Mouse (Mus musculus): ENCODE data around the gene Tex10. TPM values are rescaled to one million over a fixed set of nuclear protein-coding genes. Genes with fewer than 3 reads are reported as not detected.

Gene Tex10
- polyA plus RNA-seq, 1 experiment = 11.3 TPM

- H3K36me3 ChIP-seq (ENCODE audit: control insufficient read depth, insufficient read depth) = no peaks in the 10 kb centered on the region
- no peaks in the 10 kb centered on the region for H3K27me3 ChIP-seq (ENCODE audit: control insufficient read depth, insufficient read depth, insufficient read length)
- TF ChIP-seq USF1 (IDR thresholded peaks at IDR 0.05; ENCODE audit: low read depth) (no peak), TCF3 (IDR thresholded peaks at IDR 0.05; ENCODE audit: insufficient read length, low read depth) (no peak), MYOD1 (IDR thresholded peaks at IDR 0.05; ENCODE audit: control insufficient read depth in 1 of 3, insufficient read length in 2 of 3, low read depth in 2 of 3) (no peak), MYOG (IDR thresholded peaks at IDR 0.05; ENCODE audit: control insufficient read depth in 1 of 3, insufficient read depth in 1 of 3, insufficient read length in 2 of 3, low read depth in 2 of 3) (no peak), MAX (IDR thresholded peaks at IDR 0.05; ENCODE audit: low read depth) (no peak)
- no peak overlapping the region for H3K4me2 ChIP-seq (ENCODE audit: low read depth)
- no peaks in the 10 kb centered on the region for H3K79me2 ChIP-seq (ENCODE audit: control insufficient read depth, insufficient read depth)
- H3ac ChIP-seq (ENCODE audit: control insufficient read depth, insufficient read length) = no peak overlapping the region
- no peak overlapping the region for H3K4me3 ChIP-seq
Measured at GRCm38 (mm10) chr4:48488916-48489315, 15.7 kb upstream of the Tex10 start.

- no peak for TF ChIP-seq TCF12 (IDR thresholded peaks at IDR 0.05; ENCODE audit: insufficient read depth, poor library complexity, severe bottlenecking)
- no peak for TF ChIP-seq POLR2A (IDR thresholded peaks at IDR 0.05; ENCODE audit: insufficient read length, low read depth)
- TF ChIP-seq USF1 (IDR thresholded peaks at IDR 0.05; ENCODE audit: low read depth) = no peak
- TF ChIP-seq POLR2AphosphoS2 (IDR thresholded peaks at IDR 0.05; ENCODE audit: insufficient read length, low read depth) = no peak
- no peak for TF ChIP-seq MAX (IDR thresholded peaks at IDR 0.05; ENCODE audit: low read depth)
- TF ChIP-seq REST (IDR thresholded peaks at IDR 0.05; ENCODE audit: insufficient read depth, insufficient read length) = no peak
- no peak for TF ChIP-seq CEBPB (IDR thresholded peaks at IDR 0.05; ENCODE audit: insufficient read depth, poor library complexity, severe bottlenecking)
- no peak for TF ChIP-seq MYOD1 (IDR thresholded peaks at IDR 0.05; ENCODE audit: control insufficient read depth in 1 of 3, insufficient read length in 2 of 3, low read depth in 2 of 3)
- no peak for TF ChIP-seq TCF3 (IDR thresholded peaks at IDR 0.05; ENCODE audit: insufficient read length, low read depth)
- no peak for TF ChIP-seq E2F4 (IDR thresholded peaks at IDR 0.05; ENCODE audit: insufficient read depth)
- TF ChIP-seq MYOG (IDR thresholded peaks at IDR 0.05; ENCODE audit: control insufficient read depth in 1 of 3, insufficient read depth in 1 of 3, insufficient read length in 2 of 3, low read depth in 2 of 3) = no peak
- TF ChIP-seq SRF (IDR thresholded peaks at IDR 0.05; ENCODE audit: control insufficient read depth, insufficient read length, low read depth) = no peak
Measured at GRCm38 (mm10) chr4:48481287-48481686, 8.0 kb upstream of the Tex10 start.

GRCm38 (mm10) chr4:48473651-48474011 is 372 bp upstream of the Tex10 start:
- no peak for TF ChIP-seq MYOD1 (IDR thresholded peaks at IDR 0.05; ENCODE audit: control insufficient read depth in 1 of 3, insufficient read length in 2 of 3, low read depth in 2 of 3)
- no peak for TF ChIP-seq TCF3 (IDR thresholded peaks at IDR 0.05; ENCODE audit: insufficient read length, low read depth)
- no peak for TF ChIP-seq E2F4 (IDR thresholded peaks at IDR 0.05; ENCODE audit: insufficient read depth)
- no peaks in the 10 kb centered on the region for H3K27me3 ChIP-seq (ENCODE audit: control insufficient read depth, insufficient read depth, insufficient read length)
- peak overlapping the region; percentile 94 for H3K4me2 ChIP-seq (ENCODE audit: low read depth)
- H3K4me3 ChIP-seq = peak overlapping the region; percentile 65
- peaks cover 30% of the 10 kb centered on the region for H3K79me2 ChIP-seq (ENCODE audit: control insufficient read depth, insufficient read depth)
- peaks cover 9% of the 10 kb centered on the region for H3K36me3 ChIP-seq (ENCODE audit: control insufficient read depth, insufficient read depth)
- H3ac ChIP-seq (ENCODE audit: control insufficient read depth, insufficient read length) = peak overlapping the region; percentile 40

More at GRCm38 (mm10) chr4:48481287-48481686, 8.0 kb upstream of the Tex10 start:
- Histone ChIP-seq H3ac (ENCODE audit: control insufficient read depth, insufficient read length) (no peak overlapping the region), H3K36me3 (ENCODE audit: control insufficient read depth, insufficient read depth) (no peaks in the 10 kb centered on the region), H3K4me2 (ENCODE audit: low read depth) (no peak overlapping the region), H3K4me3 (no peak overlapping the region), H3K27me3 (ENCODE audit: control insufficient read depth, insufficient read depth, insufficient read length) (no peaks in the 10 kb centered on the region), H3K79me2 (ENCODE audit: control insufficient read depth, insufficient read depth) (no peaks in the 10 kb centered on the region)

GRCm38 (mm10) chr4:48472052-48472791 is 1.0 kb downstream of the Tex10 start:
- H3K27me3 ChIP-seq (ENCODE audit: control insufficient read depth, insufficient read depth, insufficient read length) = no peaks in the 10 kb centered on the region
- peak overlapping the region; percentile 65 for H3K4me3 ChIP-seq
- peaks cover 36% of the 10 kb centered on the region for H3K79me2 ChIP-seq (ENCODE audit: control insufficient read depth, insufficient read depth)
- peak overlapping the region; percentile 40 for H3ac ChIP-seq (ENCODE audit: control insufficient read depth, insufficient read length)
- peaks cover 23% of the 10 kb centered on the region for H3K36me3 ChIP-seq (ENCODE audit: control insufficient read depth, insufficient read depth)
- peak overlapping the region; percentile 94 for H3K4me2 ChIP-seq (ENCODE audit: low read depth)
- TF ChIP-seq POLR2AphosphoS2 (IDR thresholded peaks at IDR 0.05; ENCODE audit: insufficient read length, low read depth) = no peak
- no peak for TF ChIP-seq TCF12 (IDR thresholded peaks at IDR 0.05; ENCODE audit: insufficient read depth, poor library complexity, severe bottlenecking)
- no peak for TF ChIP-seq USF1 (IDR thresholded peaks at IDR 0.05; ENCODE audit: low read depth)
- TF ChIP-seq CEBPB (IDR thresholded peaks at IDR 0.05; ENCODE audit: insufficient read depth, poor library complexity, severe bottlenecking) = no peak
- no peak for TF ChIP-seq POLR2A (IDR thresholded peaks at IDR 0.05; ENCODE audit: insufficient read length, low read depth)
- no peak for TF ChIP-seq E2F4 (IDR thresholded peaks at IDR 0.05; ENCODE audit: insufficient read depth)
- no peak for TF ChIP-seq MAX (IDR thresholded peaks at IDR 0.05; ENCODE audit: low read depth)
- no peak for TF ChIP-seq TCF3 (IDR thresholded peaks at IDR 0.05; ENCODE audit: insufficient read length, low read depth)
- TF ChIP-seq SRF (IDR thresholded peaks at IDR 0.05; ENCODE audit: control insufficient read depth, insufficient read length, low read depth) = no peak
- no peak for TF ChIP-seq MYOG (IDR thresholded peaks at IDR 0.05; ENCODE audit: control insufficient read depth in 1 of 3, insufficient read depth in 1 of 3, insufficient read length in 2 of 3, low read depth in 2 of 3)
- TF ChIP-seq REST (IDR thresholded peaks at IDR 0.05; ENCODE audit: insufficient read depth, insufficient read length) = no peak
- no peak for TF ChIP-seq MYOD1 (IDR thresholded peaks at IDR 0.05; ENCODE audit: control insufficient read depth in 1 of 3, insufficient read length in 2 of 3, low read depth in 2 of 3)

GRCm38 (mm10) chr4:48470977-48471376 is 2.3 kb downstream of the Tex10 start:
- H3K79me2 ChIP-seq (ENCODE audit: control insufficient read depth, insufficient read depth) = peaks cover 36% of the 10 kb centered on the region
- peak overlapping the region; percentile 94 for H3K4me2 ChIP-seq (ENCODE audit: low read depth)
- H3ac ChIP-seq (ENCODE audit: control insufficient read depth, insufficient read length) = no peak overlapping the region
- no peaks in the 10 kb centered on the region for H3K27me3 ChIP-seq (ENCODE audit: control insufficient read depth, insufficient read depth, insufficient read length)
- H3K36me3 ChIP-seq (ENCODE audit: control insufficient read depth, insufficient read depth) = peaks cover 36% of the 10 kb centered on the region
- TF ChIP-seq TCF3 (IDR thresholded peaks at IDR 0.05; ENCODE audit: insufficient read length, low read depth) (no peak), E2F4 (IDR thresholded peaks at IDR 0.05; ENCODE audit: insufficient read depth) (no peak), MYOG (IDR thresholded peaks at IDR 0.05; ENCODE audit: control insufficient read depth in 1 of 3, insufficient read depth in 1 of 3, insufficient read length in 2 of 3, low read depth in 2 of 3) (no peak), POLR2A (IDR thresholded peaks at IDR 0.05; ENCODE audit: insufficient read length, low read depth) (no peak), SRF (IDR thresholded peaks at IDR 0.05; ENCODE audit: control insufficient read depth, insufficient read length, low read depth) (no peak), USF1 (IDR thresholded peaks at IDR 0.05; ENCODE audit: low read depth) (no peak), CEBPB (IDR thresholded peaks at IDR 0.05; ENCODE audit: insufficient read depth, poor library complexity, severe bottlenecking) (no peak), TCF12 (IDR thresholded peaks at IDR 0.05; ENCODE audit: insufficient read depth, poor library complexity, severe bottlenecking) (no peak), MYOD1 (IDR thresholded peaks at IDR 0.05; ENCODE audit: control insufficient read depth in 1 of 3, insufficient read length in 2 of 3, low read depth in 2 of 3) (no peak), POLR2AphosphoS2 (IDR thresholded peaks at IDR 0.05; ENCODE audit: insufficient read length, low read depth) (no peak), MAX (IDR thresholded peaks at IDR 0.05; ENCODE audit: low read depth) (no peak), REST (IDR thresholded peaks at IDR 0.05; ENCODE audit: insufficient read depth, insufficient read length) (no peak)
- peak overlapping the region; percentile 65 for H3K4me3 ChIP-seq

All from myocyte (in vitro differentiated cells).